Mouse (Mus musculus): ENCODE data around the gene Flad1. TPM values are rescaled to one million over a fixed set of nuclear protein-coding genes. Genes with fewer than 3 reads are reported as not detected.

Gene Flad1
- polyA plus RNA-seq, 1 experiment: 67.6 TPM

GRCm38 (mm10) chr3:89356029-89356428, 55.6 kb downstream of the Flad1 start:
- no peaks in the 10 kb centered on the region for H3K36me3 ChIP-seq (ENCODE audit: control insufficient read depth, insufficient read depth, low read length)
- TF ChIP-seq CTCF (IDR thresholded peaks at IDR 0.05; ENCODE audit: control insufficient read depth, insufficient read depth, insufficient replicate concordance, low read depth, low read length) (no peak), POLR2A (IDR thresholded peaks at IDR 0.05; ENCODE audit: control insufficient read depth, low read depth, low read length) (no peak)
- H3K4me1 ChIP-seq (ENCODE audit: control insufficient read depth, insufficient read depth, low read length): peaks cover 2% of the 10 kb centered on the region; the same call in 1 of the 2 replicates
- no peak overlapping the region for H3K4me3 ChIP-seq (ENCODE audit: control insufficient read depth, low read depth, low read length)
- H3K27me3 ChIP-seq (ENCODE audit: control insufficient read depth, insufficient read depth, low read length): no peaks in the 10 kb centered on the region
- H3K27ac ChIP-seq (ENCODE audit: control insufficient read depth, insufficient read depth, low read depth, low read length): no peak overlapping the region

GRCm38 (mm10) chr3:89355512-89355902, 56.2 kb downstream of the Flad1 start:
- no peaks in the 10 kb centered on the region for H3K36me3 ChIP-seq (ENCODE audit: control insufficient read depth, insufficient read depth, low read length)
- H3K4me3 ChIP-seq (ENCODE audit: control insufficient read depth, low read depth, low read length): no peak overlapping the region
- H3K27me3 ChIP-seq (ENCODE audit: control insufficient read depth, insufficient read depth, low read length): no peaks in the 10 kb centered on the region
- H3K27ac ChIP-seq (ENCODE audit: control insufficient read depth, insufficient read depth, low read depth, low read length): no peak overlapping the region
- TF ChIP-seq CTCF (IDR thresholded peaks at IDR 0.05; ENCODE audit: control insufficient read depth, insufficient read depth, insufficient replicate concordance, low read depth, low read length) (no peak), POLR2A (IDR thresholded peaks at IDR 0.05; ENCODE audit: control insufficient read depth, low read depth, low read length) (no peak)
- H3K4me1 ChIP-seq (ENCODE audit: control insufficient read depth, insufficient read depth, low read length): peaks cover 4% of the 10 kb centered on the region; the same call in 1 of the 2 replicates

- no peaks in the 10 kb centered on the region for H3K27me3 ChIP-seq (ENCODE audit: control insufficient read depth, insufficient read depth, low read length)
- TF ChIP-seq CTCF (IDR thresholded peaks at IDR 0.05; ENCODE audit: control insufficient read depth, insufficient read depth, insufficient replicate concordance, low read depth, low read length) (peak; percentile 73; the same call in 1 of the 2 replicates), POLR2A (IDR thresholded peaks at IDR 0.05; ENCODE audit: control insufficient read depth, low read depth, low read length) (no peak)
- no peaks in the 10 kb centered on the region for H3K36me3 ChIP-seq (ENCODE audit: control insufficient read depth, insufficient read depth, low read length)
- no peak overlapping the region for H3K27ac ChIP-seq (ENCODE audit: control insufficient read depth, insufficient read depth, low read depth, low read length)
- peaks cover 9% of the 10 kb centered on the region; the same call in 1 of the 2 replicates for H3K4me1 ChIP-seq (ENCODE audit: control insufficient read depth, insufficient read depth, low read length)
- no peak overlapping the region for H3K4me3 ChIP-seq (ENCODE audit: control insufficient read depth, low read depth, low read length)
Observed at GRCm38 (mm10) chr3:89354816-89355511, 56.7 kb downstream of the Flad1 start.

- Histone ChIP-seq H3K4me3 (ENCODE audit: control insufficient read depth, low read depth, low read length) (no peak overlapping the region), H3K27me3 (ENCODE audit: control insufficient read depth, insufficient read depth, low read length) (no peaks in the 10 kb centered on the region), H3K4me1 (ENCODE audit: control insufficient read depth, insufficient read depth, low read length) (peaks cover 21% of the 10 kb centered on the region), H3K27ac (ENCODE audit: control insufficient read depth, insufficient read depth, low read depth, low read length) (no peak overlapping the region), H3K36me3 (ENCODE audit: control insufficient read depth, insufficient read depth, low read length) (no peaks in the 10 kb centered on the region)
- TF ChIP-seq CTCF (IDR thresholded peaks at IDR 0.05; ENCODE audit: control insufficient read depth, insufficient read depth, insufficient replicate concordance, low read depth, low read length): no peak
- TF ChIP-seq POLR2A (IDR thresholded peaks at IDR 0.05; ENCODE audit: control insufficient read depth, low read depth, low read length): no peak
Observed at GRCm38 (mm10) chr3:89351271-89351670, 60.4 kb downstream of the Flad1 start.

Other genes with a start within 250 kb of the Flad1 start
- 48.3 and 50.6 TPM in 2 replicates for gene Clk2, start 247.1 kb downstream of the Flad1 start, polyA plus RNA-seq (2012; rRNA removed)
- 70.9 and 73.0 TPM in 2 replicates for gene Scamp3, start 234.4 kb downstream of the Flad1 start, polyA plus RNA-seq (2012; rRNA removed)
- 5.7 and 7.1 TPM in 2 replicates for gene Fam189b, start 228.7 kb downstream of the Flad1 start, polyA plus RNA-seq (2012; rRNA removed)
- gene Gba, start 208.9 kb downstream of the Flad1 start, polyA plus RNA-seq (2012; rRNA removed): 17.4 and 19.9 TPM in 2 replicates
- 66.6 and 73.2 TPM in 2 replicates for gene Thbs3, start 196.7 kb downstream of the Flad1 start, polyA plus RNA-seq (2012; rRNA removed)
- gene Mtx1, start 184.8 kb downstream of the Flad1 start, polyA plus RNA-seq (2012; rRNA removed): 482 and 525 TPM in 2 replicates
- gene Muc1, start 182.8 kb downstream of the Flad1 start, polyA plus RNA-seq (2012; rRNA removed): 35.1 and 38.3 TPM in 2 replicates
- gene Krtcap2, start 165.9 kb downstream of the Flad1 start, polyA plus RNA-seq (2012; rRNA removed): 30.7 and 43.7 TPM in 2 replicates
- 27.7 and 27.9 TPM in 2 replicates for gene Trim46, start 165.6 kb downstream of the Flad1 start, polyA plus RNA-seq (2012; rRNA removed)
- gene Dpm3, start 152.5 kb downstream of the Flad1 start, polyA plus RNA-seq (2012; rRNA removed): 42.2 and 53.9 TPM in 2 replicates
- gene Slc50a1, start 141.3 kb downstream of the Flad1 start, polyA plus RNA-seq (2012; rRNA removed): 9.7 and 12.7 TPM in 2 replicates
- 1.1 and 1.7 TPM in 2 replicates for gene Efna1, start 130.7 kb downstream of the Flad1 start, polyA plus RNA-seq (2012; rRNA removed)
- 9.9 and 13.3 TPM in 2 replicates for gene Efna3, start 88.9 kb downstream of the Flad1 start, polyA plus RNA-seq (2012; rRNA removed)
- 1.1 and 1.6 TPM in 2 replicates for gene Efna4, start 73.8 kb downstream of the Flad1 start, polyA plus RNA-seq (2012; rRNA removed)
- 39.7 and 51.1 TPM in 2 replicates for gene Adam15, start 61.9 kb downstream of the Flad1 start, polyA plus RNA-seq (2012; rRNA removed)
- gene Dcst2, start 49.9 kb downstream of the Flad1 start, polyA plus RNA-seq (2012; rRNA removed): 108 and 110 TPM in 2 replicates
- 74.5 and 81.0 TPM in 2 replicates for gene Dcst1, start 46.6 kb downstream of the Flad1 start, polyA plus RNA-seq (2012; rRNA removed)
- gene Zbtb7b, start 17.1 kb downstream of the Flad1 start, polyA plus RNA-seq (2012; rRNA removed): 4.4 and 5.9 TPM in 2 replicates
- gene Lenep, start 9.1 kb downstream of the Flad1 start, polyA plus RNA-seq (2012; rRNA removed): not detected in 2 replicates
- gene Cks1b, start 6.5 kb upstream of the Flad1 start, polyA plus RNA-seq (2012; rRNA removed): 14.7 and 16.5 TPM in 2 replicates
- gene Shc1, start 6.6 kb upstream of the Flad1 start, polyA plus RNA-seq (2012; rRNA removed): 15.7 and 17.3 TPM in 2 replicates
- gene Pygo2, start 18.3 kb upstream of the Flad1 start, polyA plus RNA-seq (2012; rRNA removed): 18.1 and 19.6 TPM in 2 replicates
- 8.2 and 9.9 TPM in 2 replicates for gene Pbxip1, start 24.8 kb upstream of the Flad1 start, polyA plus RNA-seq (2012; rRNA removed)
- gene Pmvk, start 42.7 kb upstream of the Flad1 start, polyA plus RNA-seq (2012; rRNA removed): 21.0 and 23.1 TPM in 2 replicates
- 1.7 and 2.3 TPM in 2 replicates for gene Kcnn3, start 108.3 kb upstream of the Flad1 start, polyA plus RNA-seq (2012; rRNA removed)